In genomic region chr3:68973574-68973973, GRCm38 (mm10) we compare ENCODE assay signal across 18 mouse cellular contexts. TPM values are rescaled to one million over a fixed set of nuclear protein-coding genes. Genes with fewer than 3 reads are reported as not detected.
A peak's percentile ranks its signal among the peaks of the same experiment; 100 is the strongest.
DNase-seq lines count a peak whose midpoint lies in the region; ATAC-seq and TF ChIP-seq lines count a peak whose summit lies in the region.
"Had no signal": no experiment of that assay in that cellular context is flagged by ENCODE, and none has a peak within 500 bp of the region (broad histone marks: within the 10 kb centered on the region; RNA-seq: fewer than 3 reads in every experiment).

No protein-coding gene starts in this region.

- H3K36me3 ChIP-seq in lung, embryonic 14.5 days (ENCODE audit: insufficient read depth): no peaks in the 10 kb centered on the region
- peaks cover 10% of the 10 kb centered on the region; the same call in 1 of the 2 replicates for H3K36me3 ChIP-seq in thymus, adult 2 months (ENCODE audit: control insufficient read depth, insufficient read depth, low read length)
- H3K36me3 ChIP-seq: embryonic facial prominence, embryonic 12.5 days; hindbrain, embryonic 15.5 days had no signal

- no peak for TF ChIP-seq CTCF in lung, embryonic 14.5 days (IDR thresholded peaks at IDR 0.05; ENCODE audit: low read depth)
- TF ChIP-seq CTCF in thymus, adult 2 months (IDR thresholded peaks at IDR 0.05; ENCODE audit: borderline replicate concordance, control insufficient read depth, extremely low read depth, insufficient read depth, low read length, poor library complexity): no peak

- no peaks in the 10 kb centered on the region for H3K9me3 ChIP-seq in lung, embryonic 14.5 days (ENCODE audit: low read depth, low read length)
- H3K9me3 ChIP-seq: embryonic facial prominence, embryonic 12.5 days; heart, embryonic 12.5 days; hindbrain, embryonic 15.5 days had no signal

- no peak overlapping the region for H3K4me3 ChIP-seq in lung, embryonic 14.5 days (ENCODE audit: low read depth, low read length)
- H3K4me3 ChIP-seq in thymus, adult 2 months (ENCODE audit: control insufficient read depth, insufficient read depth, low read length): no peak overlapping the region
- H3K4me3 ChIP-seq: embryonic facial prominence, embryonic 12.5 days; heart, embryonic 12.5 days; hindbrain, embryonic 15.5 days had no signal

- no peak for TF ChIP-seq POLR2A in thymus, adult 2 months (IDR thresholded peaks at IDR 0.05; ENCODE audit: control insufficient read depth, extremely low read depth, insufficient read depth, low read length, poor library complexity)

- H3K9ac ChIP-seq in lung, embryonic 14.5 days: no peak overlapping the region
- H3K9ac ChIP-seq: embryonic facial prominence, embryonic 12.5 days; heart, embryonic 12.5 days; hindbrain, embryonic 15.5 days had no signal

- no peak overlapping the region for H3K4me2 ChIP-seq in lung, embryonic 14.5 days
- H3K4me2 ChIP-seq: embryonic facial prominence, embryonic 12.5 days; heart, embryonic 12.5 days; hindbrain, embryonic 15.5 days had no signal

- DNase-seq in lung, embryonic 14.5 days: peak; percentile 10
- no peak for DNase-seq in lung, postnatal 14 days
- DNase-seq in thymus, adult 2 months: no peak
- no peak for DNase-seq in thymus, postnatal 10 days (ENCODE audit: low spot score in 2 of 2)
- DNase-seq in adipocyte (ENCODE audit: low spot score): no peak
- DNase-seq: adrenal gland, postnatal 14 days; cerebellum, adult 11-12 months; cerebellum, adult 9-10 months; cerebellum, postnatal 25 days; gastrocnemius, postnatal 14 days; heart, postnatal 36 days had no signal

- no peaks in the 10 kb centered on the region for H3K27me3 ChIP-seq in lung, embryonic 14.5 days (ENCODE audit: insufficient read depth, low read length)
- no peaks in the 10 kb centered on the region for H3K27me3 ChIP-seq in thymus, adult 2 months (ENCODE audit: control insufficient read depth, insufficient read depth, low read length)
- H3K27me3 ChIP-seq: embryonic facial prominence, embryonic 12.5 days; heart, embryonic 12.5 days; hindbrain, embryonic 15.5 days had no signal

- no peaks in the 10 kb centered on the region for H3K4me1 ChIP-seq in lung, embryonic 14.5 days (ENCODE audit: insufficient read depth)
- H3K4me1 ChIP-seq in thymus, adult 2 months (replicated peaks; ENCODE audit: control insufficient read depth, insufficient read depth, low read length): peaks cover 58% of the 10 kb centered on the region
- H3K4me1 ChIP-seq: hindbrain, embryonic 15.5 days had no signal

- ATAC-seq in lung, embryonic 14.5 days (ENCODE audit: insufficient read depth): no peak
- ATAC-seq in CD4-positive, CD25-positive, alpha-beta regulatory T cell, adult 4 months: peak; percentile 46
- ATAC-seq in inflammation-experienced regulatory T-cells, adult 6 months: peak; percentile 53
- no peak for ATAC-seq in megakaryocyte-erythroid progenitor cell, adult 5-6 weeks (replicated peaks; ENCODE audit: low FRiP score, low TSS enrichment, poor library complexity, severe bottlenecking)
- ATAC-seq: forebrain, embryonic 16.5 days had no signal

- H3K27ac ChIP-seq in lung, embryonic 14.5 days (ENCODE audit: low read depth): no peak overlapping the region
- H3K27ac ChIP-seq in thymus, adult 2 months (ENCODE audit: control insufficient read depth, insufficient read depth, low read length): peak overlapping the region; percentile 95
- H3K27ac ChIP-seq: embryonic facial prominence, embryonic 12.5 days; hindbrain, embryonic 15.5 days had no signal

- 33% methylated on average over 1 of the region's 1 CpGs for WGBS in lung, embryonic 14.5 days
- WGBS in thymus, adult 2 months: 21% methylated on average over 1 of the region's 1 CpGs

RNA-seq across cellular contexts. Expression of gene Ift80, which starts 30.8 kb away (rescaled TPM):
- polyA plus RNA-seq in lung, embryonic 14.5 days (2014; fragmentation: Nextera tagmentation; extraction: Ambion mirVana): 17.6 and 21.4 TPM in 2 replicates
- polyA plus RNA-seq in thymus, adult 2 months (2012; rRNA removed): 20.8 and 21.3 TPM in 2 replicates
- 100 to 1,000 TPM; 165 to 175 TPM for polyA plus RNA-seq in CD4-positive, CD25-positive, alpha-beta regulatory T cell, adult 4 months (2017; shearing (Covaris generic))
- 100 to 1,000 TPM in 1 of 3 experiments, 10 to 100 TPM in 2; 24.6 to 128 (median 99.2) TPM for polyA plus RNA-seq in inflammation-experienced regulatory T-cells, adult 6 months (2017; shearing (Covaris generic))
- 20.1 and 22.3 TPM in 2 replicates for total RNA-seq in megakaryocyte-erythroid progenitor cell, adult 5-6 weeks (2014; fragmentation: Nextera tagmentation)
- 20.3 and 26.8 TPM in 2 replicates for total RNA-seq in megakaryocyte-erythroid progenitor cell, adult 5-6 weeks (2017)

RNA-seq across cellular contexts. Expression of gene Smc4, which starts 31.0 kb away (rescaled TPM):
- polyA plus RNA-seq in lung, embryonic 14.5 days (2014; fragmentation: Nextera tagmentation; extraction: Ambion mirVana): 211 and 219 TPM in 2 replicates
- 40.6 and 69.2 TPM in 2 replicates for polyA plus RNA-seq in thymus, adult 2 months (2012; rRNA removed)
- polyA plus RNA-seq in CD4-positive, CD25-positive, alpha-beta regulatory T cell, adult 4 months (2017; shearing (Covaris generic)): 100 to 1,000 TPM; 450 to 528 TPM
- polyA plus RNA-seq in inflammation-experienced regulatory T-cells, adult 6 months (2017; shearing (Covaris generic)): 100 to 1,000 TPM; 271 to 449 (median 425) TPM
- total RNA-seq in megakaryocyte-erythroid progenitor cell, adult 5-6 weeks (2014; fragmentation: Nextera tagmentation): 208 and 219 TPM in 2 replicates
- total RNA-seq in megakaryocyte-erythroid progenitor cell, adult 5-6 weeks (2017): 621 and 796 TPM in 2 replicates

Comparison
In these comparisons a context has a peak if more than half of its experiments do, and no peak if none do; other contexts are left out.
1. ATAC-seq: peak in CD4-positive, CD25-positive, alpha-beta regulatory T cell, adult 4 months (single experiment) and inflammation-experienced regulatory T-cells, adult 6 months (single experiment); none in lung, embryonic 14.5 days (single experiment) and megakaryocyte-erythroid progenitor cell, adult 5-6 weeks (single experiment).